Mouse (Mus musculus): Measurements from ENCODE around the gene Gmnn.

DNA sequence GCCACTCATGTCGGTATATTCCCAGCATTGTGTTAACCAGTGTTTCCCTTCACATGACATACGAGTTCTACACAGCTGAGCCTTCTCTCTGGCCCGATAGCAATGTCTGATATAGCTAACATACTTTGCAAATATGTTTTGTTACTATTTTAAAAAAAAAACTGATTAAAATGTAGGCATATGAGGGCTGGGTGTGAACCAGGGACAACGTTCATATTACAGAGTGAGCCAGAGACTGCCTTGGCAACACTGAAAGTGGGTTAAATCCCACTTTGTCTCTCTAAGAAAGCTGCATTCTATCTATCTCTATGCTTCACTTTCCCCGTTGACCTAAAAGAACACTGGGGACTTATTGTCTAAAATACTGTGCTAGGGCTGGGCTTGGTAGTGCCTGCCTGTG, 32.6 kb downstream of the Gmnn start:
- TF ChIP-seq CTCF (IDR thresholded peaks at IDR 0.05; ENCODE audit: borderline replicate concordance, insufficient read depth, low read depth, low read length) (no peak), POLR2A (IDR thresholded peaks at IDR 0.05; ENCODE audit: borderline replicate concordance, insufficient read depth, low read length) (no peak)
